Mouse (Mus musculus) E14TG2a.4 (cell line): ENCODE results near the gene Wfdc2.
"Not testable (repeated sequence)": the region's sequence is repeated elsewhere in the genome, so short reads cannot be mapped to it uniquely, and the experiment has no call there.

Source experiments
- H3K27me3 ChIP-seq: 2 replicates; pipeline ENCODE4 v1.6.1; 2014; ENCODE audit warnings: low read length, control low read depth; ENCODE audit not compliant: insufficient read depth
- H3K36me3 ChIP-seq: 2 replicates; pipeline ENCODE4 v1.6.1; 2014; ENCODE audit warnings: low read length, control low read depth; ENCODE audit not compliant: insufficient read depth
- H3K4me1 ChIP-seq: replicated peaks from 2 replicates; pipeline ENCODE4 v1.6.1; 2014; ENCODE audit warnings: low read depth, low read length, control low read depth
- H3K4me3 ChIP-seq: replicated peaks from 2 replicates; pipeline ENCODE4 v1.5.1; 2014; ENCODE audit warnings: mild to moderate bottlenecking, low read length
- H3K9me3 ChIP-seq: 2 replicates; pipeline ENCODE4 v1.6.1; 2014; ENCODE audit warnings: low read length, control low read depth
- CTCF ChIP-seq: conservative IDR thresholded peaks from 2 replicates; pipeline ENCODE4 v1.5.1; 2014; ENCODE audit warnings: low read length
- NANOG ChIP-seq: IDR thresholded peaks from 2 replicates; pipeline ENCODE4 v1.6.1; 2014; ENCODE audit warnings: borderline replicate concordance, low read length, mixed read lengths
- POU5F1 ChIP-seq: IDR thresholded peaks from 2 replicates; pipeline ENCODE4 v1.6.1; 2014; ENCODE audit warnings: low read length, borderline replicate concordance

Gene Wfdc2

GRCm38 (mm10) chr2:164558426-164558825 is 3.8 kb upstream of the Wfdc2 start:
- TF ChIP-seq POU5F1 = no peak
- no peak for TF ChIP-seq NANOG
- TF ChIP-seq CTCF = no peak

GRCm38 (mm10) chr2:164558991-164559645 is 3.1 kb upstream of the Wfdc2 start:
- Histone ChIP-seq H3K36me3 (no peaks in the 10 kb centered on the region), H3K27me3 (peaks cover 13% of the 10 kb centered on the region), H3K4me1 (peaks cover 50% of the 10 kb centered on the region), H3K4me3 (peak overlapping the region; percentile 39), H3K9me3 (no peaks in the 10 kb centered on the region)
- TF ChIP-seq POU5F1 (no peak), NANOG (no peak), CTCF (no peak)

More at GRCm38 (mm10) chr2:164558426-164558825, 3.8 kb upstream of the Wfdc2 start:
- Histone ChIP-seq H3K36me3 (no peaks in the 10 kb centered on the region), H3K9me3 (no peaks in the 10 kb centered on the region), H3K27me3 (peaks cover 8% of the 10 kb centered on the region), H3K4me1 (peaks cover 43% of the 10 kb centered on the region), H3K4me3 (0 out of 2 replicates have a peak overlapping the region, but pooled peaks have one; percentile 39)

GRCm38 (mm10) chr2:164560106-164560505 is 2.1 kb upstream of the Wfdc2 start:
- H3K27me3 ChIP-seq = peaks cover 17% of the 10 kb centered on the region
- no peaks in the 10 kb centered on the region for H3K9me3 ChIP-seq
- peaks cover 9% of the 10 kb centered on the region for H3K36me3 ChIP-seq
- no peak overlapping the region for H3K4me3 ChIP-seq
- TF ChIP-seq CTCF (no peak), NANOG (no peak), POU5F1 (no peak)
- peaks cover 59% of the 10 kb centered on the region for H3K4me1 ChIP-seq

GRCm38 (mm10) chr2:164563339-164564038 is 1.3 kb downstream of the Wfdc2 start:
- TF ChIP-seq NANOG = no peak
- peak; percentile 43 for TF ChIP-seq CTCF

GRCm38 (mm10) chr2:164564346-164564745 is 2.1 kb downstream of the Wfdc2 start:
- Histone ChIP-seq H3K9me3 (peaks cover 7% of the 10 kb centered on the region), H3K36me3 (peaks cover 43% of the 10 kb centered on the region), H3K4me3 (peak overlapping the region; percentile 75; the same call in 1 of the 2 replicates), H3K27me3 (peaks cover 17% of the 10 kb centered on the region), H3K4me1 (peaks cover 46% of the 10 kb centered on the region)
- TF ChIP-seq POU5F1 = no peak
- TF ChIP-seq CTCF = no peak
- TF ChIP-seq NANOG = no peak

More at GRCm38 (mm10) chr2:164563339-164564038, 1.3 kb downstream of the Wfdc2 start:
- peaks cover 55% of the 10 kb centered on the region for H3K4me1 ChIP-seq
- H3K4me3 ChIP-seq = peak overlapping the region; percentile 75
- H3K27me3 ChIP-seq = peaks cover 17% of the 10 kb centered on the region
- H3K9me3 ChIP-seq = peaks cover 7% of the 10 kb centered on the region
- H3K36me3 ChIP-seq = peaks cover 41% of the 10 kb centered on the region

GRCm38 (mm10) chr2:164566997-164567396 is 4.8 kb downstream of the Wfdc2 start:
- Histone ChIP-seq H3K27me3 (peaks cover 23% of the 10 kb centered on the region), H3K4me3 (no peak overlapping the region), H3K9me3 (peaks cover 7% of the 10 kb centered on the region), H3K4me1 (peaks cover 38% of the 10 kb centered on the region), H3K36me3 (peaks cover 43% of the 10 kb centered on the region)
- TF ChIP-seq CTCF = peak; percentile 74
- TF ChIP-seq POU5F1 = no peak
- no peak for TF ChIP-seq NANOG

- H3K4me1 ChIP-seq = peaks cover 35% of the 10 kb centered on the region
- TF ChIP-seq POU5F1 (no peak), NANOG (no peak), CTCF (no peak)
- peaks cover 7% of the 10 kb centered on the region for H3K9me3 ChIP-seq
- H3K36me3 ChIP-seq = peaks cover 43% of the 10 kb centered on the region
- peaks cover 23% of the 10 kb centered on the region for H3K27me3 ChIP-seq
- H3K4me3 ChIP-seq = no peak overlapping the region
Measured at GRCm38 (mm10) chr2:164567460-164567859, 5.2 kb downstream of the Wfdc2 start.

GRCm38 (mm10) chr2:164573359-164573758 is 11.1 kb downstream of the Wfdc2 start, which contains the start of gene Spint3:
Spint3 (minus strand) TSS chr2:164573459.
- not testable (repeated sequence) for H3K9me3 ChIP-seq, H3K36me3 ChIP-seq, H3K4me3 ChIP-seq, H3K4me1 ChIP-seq, H3K27me3 ChIP-seq

GRCm38 (mm10) chr2:164585025-164585725 is 23.0 kb downstream of the Wfdc2 start, which contains the start of gene Wfdc6a:
Wfdc6a (minus strand) TSS chr2:164585447.
- H3K27me3 ChIP-seq, H3K4me1 ChIP-seq, H3K9me3 ChIP-seq, H3K36me3 ChIP-seq, H3K4me3 ChIP-seq: not testable (repeated sequence)
